Mouse (Mus musculus) testis, adult 2 months (tissue): ENCODE measurements around the gene Trim66. TPM values are rescaled to one million over a fixed set of nuclear protein-coding genes. Genes with fewer than 3 reads are reported as not detected.

ENCODE experiments used
- H3K27ac ChIP-seq: fragments of 200-500 bp; 2 replicates; pipeline ENCODE4 v1.5.1; 2012; ENCODE audit warnings: low read depth, low read length; ENCODE audit not compliant: control insufficient read depth, insufficient read depth
- H3K27me3 ChIP-seq: fragments of 200-500 bp; 2 replicates; pipeline ENCODE4 v1.6.1; 2012; ENCODE audit warnings: mild to moderate bottlenecking, low read length, moderate library complexity; ENCODE audit not compliant: control insufficient read depth, insufficient read depth
- H3K36me3 ChIP-seq: fragments of 200-500 bp; 2 replicates; pipeline ENCODE4 v1.6.1; 2012; ENCODE audit warnings: mild to moderate bottlenecking, low read length; ENCODE audit not compliant: control insufficient read depth, insufficient read depth
- H3K4me1 ChIP-seq: fragments of 200-500 bp; 2 replicates; pipeline ENCODE4 v1.6.1; 2012; ENCODE audit warnings: low read length; ENCODE audit not compliant: control insufficient read depth, insufficient read depth
- H3K4me3 ChIP-seq: fragments of 200-500 bp; 2 replicates; pipeline ENCODE4 v1.5.1; 2012; ENCODE audit warnings: low read depth, mild to moderate bottlenecking, low read length, moderate library complexity, mixed read lengths; ENCODE audit not compliant: control insufficient read depth
- CTCF ChIP-seq: fragments of 200-500 bp; IDR thresholded peaks from 2 replicates; pipeline ENCODE4 v1.5.1; 2012; ENCODE audit warnings: low read depth, mild to moderate bottlenecking, inconsistent platforms, low read length, moderate library complexity; ENCODE audit not compliant: control insufficient read depth, insufficient read depth, insufficient replicate concordance
- POLR2A ChIP-seq: fragments of 200-500 bp; IDR thresholded peaks from 2 replicates; pipeline ENCODE4 v1.6.1; 2012; ENCODE audit warnings: low read depth, mild to moderate bottlenecking, inconsistent platforms, low read length, moderate library complexity; ENCODE audit not compliant: control insufficient read depth
- polyA plus RNA-seq: library from polyadenylated mRNA; depleted of rRNA; stranded (reverse); fragments of >200 nt; gene quantifications from 2 replicates; pipeline ENCODE4 v1.2.3, GENCODE M21; 2012; rRNA removed

Gene Trim66
- polyA plus RNA-seq, 1 experiment = 20.6 TPM

DNA sequence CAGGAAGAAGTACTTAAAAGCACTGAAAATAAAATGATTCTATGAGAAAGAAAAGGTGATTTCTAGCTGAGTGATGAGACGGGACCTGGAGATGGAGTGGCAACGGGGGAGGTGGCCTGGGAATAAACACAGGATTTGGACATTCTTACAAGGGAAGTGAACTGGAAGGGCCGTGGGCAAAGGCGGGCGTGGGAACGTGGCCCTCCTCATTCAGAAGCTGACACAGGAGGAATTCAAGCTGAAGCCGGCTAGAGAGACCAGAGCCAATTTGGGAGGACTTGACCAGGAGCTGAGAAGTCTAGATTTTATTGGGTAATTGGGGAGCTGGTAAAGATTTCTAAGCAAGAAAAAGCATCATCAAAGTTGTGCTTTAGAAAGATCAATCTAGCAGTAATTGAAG, 102.4 kb downstream of the Trim66 start:
- Histone ChIP-seq H3K4me1 (no peaks in the 10 kb centered on the region), H3K27ac (no peak overlapping the region), H3K36me3 (no peaks in the 10 kb centered on the region), H3K27me3 (no peaks in the 10 kb centered on the region), H3K4me3 (no peak overlapping the region)
- TF ChIP-seq POLR2A = no peak
- TF ChIP-seq CTCF = no peak

DNA sequence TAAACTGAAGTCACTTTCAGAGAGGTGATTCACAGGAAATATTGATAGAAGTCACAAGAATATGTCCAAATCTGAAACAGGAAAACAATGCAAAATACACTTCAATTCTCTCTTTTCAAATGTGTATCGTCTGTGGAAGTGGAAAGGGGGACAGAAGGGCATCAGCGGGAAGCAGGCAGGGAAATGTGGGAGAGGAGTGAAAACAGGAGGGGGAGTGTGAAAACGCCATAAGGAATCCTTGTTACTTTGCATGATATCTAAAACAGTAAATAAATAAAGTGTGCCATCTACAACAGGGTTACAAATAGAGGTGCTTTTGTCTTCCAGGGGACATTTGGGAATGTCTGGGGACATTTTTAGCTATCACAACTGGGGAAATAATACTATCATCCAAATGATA, 108.6 kb downstream of the Trim66 start:
- H3K36me3 ChIP-seq = no peaks in the 10 kb centered on the region
- TF ChIP-seq CTCF (no peak), POLR2A (no peak)
- H3K4me3 ChIP-seq = no peak overlapping the region
- H3K4me1 ChIP-seq = no peaks in the 10 kb centered on the region
- no peaks in the 10 kb centered on the region for H3K27me3 ChIP-seq
- no peak overlapping the region for H3K27ac ChIP-seq

Other genes with a start within 250 kb of the Trim66 start
- 132 and 137 TPM in 2 replicates for gene Stk33, start 69.1 kb downstream of the Trim66 start, polyA plus RNA-seq
- gene Rpl27a, start 11.0 kb upstream of the Trim66 start, polyA plus RNA-seq = 185 and 223 TPM in 2 replicates
- 28.2 and 35.3 TPM in 2 replicates for gene St5, start 195.5 kb upstream of the Trim66 start, polyA plus RNA-seq
- gene Akip1, start 195.6 kb upstream of the Trim66 start, polyA plus RNA-seq = 34.3 and 37.8 TPM in 2 replicates
- 0.40 and 0.57 TPM in 2 replicates for gene BC051019, start 215.7 kb upstream of the Trim66 start, polyA plus RNA-seq
- gene Ascl3, start 223.6 kb upstream of the Trim66 start, polyA plus RNA-seq = 0.95 and 1.0 TPM in 2 replicates
- gene Tmem9b, start 244.7 kb upstream of the Trim66 start, polyA plus RNA-seq = 29.3 and 31.5 TPM in 2 replicates